Mouse (Mus musculus): ENCODE data around the gene Snx13.

The Snx13 gene

DNA sequence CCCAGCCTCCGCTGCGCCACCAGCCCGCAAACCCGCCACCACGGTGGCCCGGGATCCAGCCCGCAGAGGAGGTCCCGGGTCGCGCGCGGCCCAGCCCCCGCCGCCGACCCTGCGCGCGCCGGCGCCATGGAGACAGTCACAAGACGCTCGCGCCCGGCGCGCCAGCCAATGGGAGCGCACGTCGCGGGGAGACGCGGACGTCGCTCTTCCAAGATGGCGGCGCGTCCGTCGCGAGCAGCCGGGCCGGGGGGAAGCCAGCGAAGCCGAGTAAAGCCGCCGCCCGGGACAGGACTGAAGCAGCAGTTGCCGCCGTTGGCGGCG is at the start of gene Snx13:
Gene Snx13, plus strand, starts transcription at position 188 of the 321 bp plus-strand sequence.
- in situ Hi-C loops (cut with MboI, MseI), result no loop called here

DNA sequence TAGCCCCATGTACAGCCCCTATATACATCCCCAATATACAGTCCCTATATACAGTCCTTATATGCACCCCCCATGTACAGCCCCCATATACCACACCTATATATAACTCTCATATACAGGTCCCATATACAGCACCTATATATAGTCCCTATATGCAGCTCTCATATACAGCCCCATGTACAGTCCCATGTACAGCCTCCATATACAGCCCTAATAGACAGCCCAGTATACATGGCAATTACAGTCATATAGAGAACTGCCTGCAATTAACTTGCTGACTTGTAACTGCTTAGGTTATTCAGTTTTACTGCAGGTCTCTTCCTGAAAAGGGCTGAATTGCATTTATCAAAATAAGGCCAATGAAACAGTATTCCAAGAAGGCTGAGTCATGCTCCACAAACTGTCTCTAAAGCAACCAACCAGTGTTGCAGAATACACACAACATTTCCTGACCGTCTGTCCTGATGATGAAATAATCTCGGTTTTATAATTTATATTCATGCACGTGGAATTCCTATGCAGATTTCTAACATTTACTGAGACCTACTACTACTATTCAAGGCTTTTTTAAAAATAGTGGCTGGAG is 49.3 kb upstream of the Snx13 start:
- in situ Hi-C loops (cut with MboI, MseI), result loop anchor here in 1 of 2 experiments (25.0 kb wide), 1 partner anchor 490 kb away; no protein-coding TSS in a partner anchor

DNA sequence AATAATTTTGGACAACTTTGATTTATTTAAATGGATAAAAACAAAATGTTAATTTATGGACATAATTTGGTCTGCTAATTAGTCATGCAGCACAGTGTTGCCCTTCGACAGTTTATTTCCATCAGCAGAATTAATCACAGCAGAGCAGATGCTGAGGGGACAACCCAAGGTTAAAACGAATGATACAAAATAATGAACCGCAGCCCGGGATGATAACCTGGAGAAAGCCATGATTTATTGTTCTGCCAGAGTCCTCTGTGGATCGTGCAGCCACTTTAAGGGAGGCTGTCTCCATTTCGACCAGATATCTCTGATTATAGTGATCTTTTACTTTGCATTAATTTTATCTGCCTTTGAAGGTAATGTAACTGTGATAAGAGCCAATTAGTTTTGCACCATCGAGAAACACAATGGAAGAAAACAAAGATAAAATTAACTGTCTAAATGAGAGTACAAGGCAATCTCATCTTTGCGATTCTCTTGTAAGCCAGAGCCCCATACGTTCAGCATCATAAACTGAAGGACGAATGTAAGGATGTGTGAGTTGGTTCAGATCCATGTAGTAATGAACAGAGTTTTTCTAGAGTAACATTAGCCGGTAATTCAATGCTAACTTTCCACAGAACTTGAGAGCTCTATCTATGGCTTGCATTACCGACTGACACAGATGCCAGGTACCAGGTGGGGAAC is 48.1 kb upstream of the Snx13 start:
- in situ Hi-C loops (cut with MboI, MseI), result loop anchor here in 1 of 2 experiments (25.0 kb wide), 1 partner anchor 488 kb away; no protein-coding TSS in a partner anchor

DNA sequence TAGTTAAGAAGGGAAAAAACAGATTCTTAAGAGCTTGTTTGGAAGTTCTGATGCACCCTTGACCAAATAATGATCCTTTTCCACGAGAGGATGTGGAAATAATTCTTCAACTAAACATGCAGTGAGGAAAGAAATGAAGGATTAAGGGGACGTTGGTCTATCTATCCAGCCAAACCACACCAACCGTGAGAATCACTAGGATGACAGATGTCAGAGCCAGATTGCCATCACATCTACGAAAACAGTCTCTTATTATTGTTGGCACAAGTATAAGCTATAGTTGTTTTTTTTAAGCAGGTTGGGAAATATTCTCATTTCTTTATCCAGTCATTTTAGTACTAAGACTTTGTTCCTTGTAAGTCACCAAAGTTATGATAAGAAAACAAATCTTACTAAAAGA is 46.7 kb upstream of the Snx13 start:
- in situ Hi-C loops (cut with MboI, MseI), result no loop called here

DNA sequence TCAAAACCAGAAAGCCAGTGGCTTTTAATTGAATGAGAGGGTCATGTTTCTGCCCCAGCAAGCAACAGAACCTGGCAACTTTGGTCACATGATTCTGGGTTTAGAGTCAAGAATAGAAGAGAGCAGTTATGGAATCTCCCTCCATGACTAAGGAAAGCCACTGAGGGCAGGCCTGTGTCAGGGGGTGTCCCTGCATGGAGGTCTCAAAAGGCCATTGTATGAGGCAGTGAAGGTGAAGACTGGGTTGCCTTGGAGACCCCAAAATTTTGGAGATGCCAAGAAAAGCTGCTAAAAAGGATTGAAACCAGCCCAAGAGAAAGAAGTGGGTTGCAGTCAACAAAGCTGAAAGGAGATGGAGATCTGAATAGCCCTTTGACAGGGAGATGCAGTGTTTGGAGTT is 41.2 kb upstream of the Snx13 start:
- in situ Hi-C loops (cut with MboI, MseI), result no loop called here

DNA sequence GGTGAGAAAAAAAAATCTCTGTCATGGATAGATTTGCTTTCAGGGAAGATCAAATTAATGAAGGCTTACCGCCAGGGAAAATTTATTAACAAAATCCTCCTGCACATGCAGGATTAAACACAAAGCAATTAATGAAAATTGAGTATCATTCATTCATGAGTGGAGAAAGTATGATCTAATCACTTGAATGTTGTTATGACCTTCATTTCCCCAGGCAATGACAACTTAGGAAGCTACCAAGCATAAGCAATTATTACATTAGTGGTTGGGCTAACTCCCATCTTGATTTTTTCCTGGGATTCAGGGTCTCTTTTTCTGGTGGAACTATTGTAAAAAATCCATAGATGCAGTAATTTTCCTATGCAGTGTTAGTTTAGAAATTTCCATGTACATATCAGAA is 39.1 kb upstream of the Snx13 start:
- in situ Hi-C loops (cut with MboI, MseI), result no loop called here

DNA sequence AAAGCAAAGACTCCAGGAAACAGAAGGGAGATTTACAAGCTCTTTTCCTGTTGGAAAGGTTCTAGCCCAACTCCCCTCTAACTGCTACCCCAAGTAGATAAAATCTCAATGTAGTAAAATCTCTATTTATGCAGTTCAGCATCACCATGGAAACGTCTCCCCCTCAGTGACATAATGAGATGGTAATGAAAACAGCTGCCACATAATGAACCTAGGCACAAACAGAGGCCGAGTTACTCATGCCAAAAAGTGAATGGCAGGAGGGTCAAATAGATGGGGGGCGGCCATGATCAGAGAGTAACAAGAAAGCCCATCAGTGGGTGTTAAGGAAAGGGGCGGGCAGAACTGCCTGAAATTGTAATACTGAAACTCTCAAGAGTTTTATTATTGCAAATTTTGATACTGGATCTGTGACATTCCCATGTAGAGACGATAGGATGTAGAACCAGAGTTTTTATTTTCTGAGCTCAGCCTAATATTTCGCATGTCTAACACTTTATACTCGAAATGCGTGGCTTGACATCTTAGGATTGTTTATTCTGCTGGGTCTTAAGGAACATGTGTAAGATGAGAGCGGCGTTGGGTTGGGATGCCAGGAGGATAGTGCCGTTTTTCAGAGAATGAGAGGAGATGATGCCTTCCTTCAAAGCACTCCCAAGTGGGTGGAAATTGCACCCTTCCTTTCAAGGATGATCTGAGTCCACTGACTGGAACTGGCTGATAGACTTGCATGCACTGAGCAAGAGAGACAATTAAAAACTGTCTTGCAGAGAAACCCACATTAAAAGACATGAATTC is 38.4 kb upstream of the Snx13 start:
- in situ Hi-C loops (cut with MboI, MseI), result no loop called here

DNA sequence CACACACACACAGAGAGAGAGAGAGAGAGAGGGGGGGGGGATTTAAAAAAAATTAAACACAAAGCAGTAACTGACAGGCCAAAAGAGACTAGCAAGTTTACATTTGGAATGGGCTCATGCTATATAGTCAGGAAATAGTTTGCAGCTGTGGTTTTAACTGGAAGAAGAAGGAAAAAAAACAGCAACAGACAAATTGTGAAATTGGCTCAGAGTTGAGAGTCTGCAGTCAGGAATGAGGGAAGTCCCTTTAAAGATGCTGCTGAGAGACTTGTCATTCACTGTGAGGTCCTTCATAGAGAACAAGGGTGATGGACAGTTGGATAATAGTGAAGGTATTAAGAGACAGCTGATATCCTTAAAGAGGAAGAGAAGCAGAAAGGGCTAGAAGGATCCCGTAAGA is 35.5 kb upstream of the Snx13 start:
- in situ Hi-C loops (cut with MboI, MseI), result loop anchor here in 1 of 2 experiments (5.0 to 10.0 kb wide), 2 partner anchors 967 to 1031 kb away; partner anchors contain the start of gene Tspan13

DNA sequence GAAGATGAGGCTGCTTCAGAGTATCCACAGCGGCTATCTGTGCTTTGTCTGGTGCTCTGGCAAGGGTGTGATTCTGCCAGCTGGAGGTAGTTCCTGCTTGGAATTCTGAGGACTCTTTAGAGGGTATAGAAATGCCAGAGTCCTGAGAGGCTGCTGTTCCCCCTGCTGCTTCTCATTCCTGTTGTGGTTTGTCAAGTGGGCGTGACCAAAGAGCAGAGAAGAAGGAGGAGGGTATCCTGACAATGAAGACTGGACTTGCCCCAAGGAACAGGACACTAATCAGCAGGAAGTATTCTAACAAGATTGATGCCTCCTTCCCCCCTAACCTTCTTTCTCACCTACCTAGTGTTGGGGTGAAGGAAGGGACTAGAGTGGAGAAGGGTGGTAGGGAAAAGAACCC is 33.0 kb upstream of the Snx13 start:
- in situ Hi-C loops (cut with MboI, MseI), result loop anchor here in 1 of 2 experiments (5.0 to 10.0 kb wide), 2 partner anchors 969 to 1028 kb away; partner anchors contain the start of gene Tspan13

DNA sequence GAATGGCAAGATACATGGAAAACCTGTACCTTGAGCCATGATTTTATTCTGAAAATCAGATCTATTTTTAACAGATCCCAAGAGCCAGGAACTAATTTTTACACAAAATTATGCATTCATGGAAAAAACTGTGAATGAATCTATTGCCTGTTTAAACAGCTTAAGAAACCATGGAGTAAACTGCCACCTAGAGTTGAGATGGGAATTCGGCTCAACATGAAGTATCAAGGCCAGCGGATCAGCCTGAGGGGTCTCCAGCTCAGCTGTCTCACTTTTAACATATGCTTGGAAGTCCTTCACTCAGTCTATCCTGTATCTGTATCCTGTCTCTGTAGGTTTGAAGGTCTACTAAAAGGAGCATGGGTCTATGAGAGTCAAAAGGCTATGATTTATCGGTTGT is 30.9 kb upstream of the Snx13 start:
- in situ Hi-C loops (cut with MboI, MseI), result loop anchor here in 1 of 2 experiments (10.0 kb wide), 1 partner anchor 971 kb away; no protein-coding TSS in a partner anchor

DNA sequence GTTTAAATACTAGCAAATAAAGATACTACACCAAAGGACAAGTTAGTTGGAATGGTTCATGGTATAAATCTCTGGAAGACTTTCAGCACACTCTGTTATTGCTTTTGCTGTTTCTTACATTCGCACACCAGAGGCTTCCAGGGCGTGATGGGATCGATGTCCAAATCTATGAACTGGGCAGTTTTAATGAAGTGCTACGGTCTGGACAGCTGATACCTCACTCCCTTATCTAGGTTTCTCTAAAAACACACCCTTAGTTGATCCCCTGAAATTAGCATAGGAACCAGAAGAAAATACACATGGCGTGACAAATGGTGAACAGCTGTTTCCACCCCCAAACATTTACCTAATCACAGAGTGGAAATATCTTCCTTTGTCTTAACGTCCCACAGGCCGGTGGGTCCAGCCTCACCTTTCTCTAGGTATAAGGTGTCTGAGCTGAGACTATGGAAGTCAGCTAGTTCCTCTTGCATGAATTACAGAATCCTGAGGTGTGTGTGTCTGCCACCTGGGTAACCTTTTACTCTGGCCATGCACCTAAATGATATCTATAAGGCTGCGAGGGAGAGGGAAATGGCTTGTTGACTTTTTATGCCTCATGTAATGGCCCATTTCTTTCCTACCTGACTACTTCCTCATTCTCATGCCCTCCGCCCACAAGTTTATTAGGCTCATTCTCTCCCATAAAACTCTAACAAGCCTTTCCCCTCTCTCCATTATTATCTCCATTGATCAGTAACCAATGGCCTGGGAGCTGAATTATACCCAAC is 30.3 kb upstream of the Snx13 start:
- in situ Hi-C loops (cut with MboI, MseI), result loop anchor here in 1 of 2 experiments (10.0 kb wide), 1 partner anchor 972 kb away; no protein-coding TSS in a partner anchor

DNA sequence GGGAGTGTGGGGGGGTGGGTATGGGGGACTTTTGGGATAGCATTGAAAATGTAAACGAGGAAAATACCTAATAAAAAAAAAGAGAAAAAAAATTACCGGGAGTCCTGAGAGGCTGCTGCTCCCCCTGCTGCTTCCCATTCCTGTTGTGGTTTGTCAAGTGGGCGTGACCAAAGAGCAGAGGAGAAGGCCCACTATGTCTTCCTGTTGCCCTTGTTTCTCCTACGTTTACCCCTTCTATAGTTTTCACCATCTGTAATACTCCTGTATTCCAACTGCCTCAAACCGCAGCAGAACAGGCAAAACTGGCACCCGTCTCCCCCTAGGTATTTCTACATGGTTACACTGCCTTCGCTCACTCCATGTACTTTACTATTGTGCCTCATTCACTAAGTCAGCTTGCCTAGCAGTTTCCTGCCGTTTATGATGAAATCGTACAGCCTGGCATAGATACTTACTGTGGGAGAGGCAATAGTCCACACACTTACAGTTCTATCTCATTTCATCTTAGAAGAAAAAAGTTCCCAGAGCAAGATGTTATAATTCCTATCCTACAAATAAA is 28.2 kb upstream of the Snx13 start:
- in situ Hi-C loops (cut with MboI, MseI), result loop anchor here in 1 of 2 experiments (10.0 kb wide), 1 partner anchor 974 kb away; no protein-coding TSS in a partner anchor

DNA sequence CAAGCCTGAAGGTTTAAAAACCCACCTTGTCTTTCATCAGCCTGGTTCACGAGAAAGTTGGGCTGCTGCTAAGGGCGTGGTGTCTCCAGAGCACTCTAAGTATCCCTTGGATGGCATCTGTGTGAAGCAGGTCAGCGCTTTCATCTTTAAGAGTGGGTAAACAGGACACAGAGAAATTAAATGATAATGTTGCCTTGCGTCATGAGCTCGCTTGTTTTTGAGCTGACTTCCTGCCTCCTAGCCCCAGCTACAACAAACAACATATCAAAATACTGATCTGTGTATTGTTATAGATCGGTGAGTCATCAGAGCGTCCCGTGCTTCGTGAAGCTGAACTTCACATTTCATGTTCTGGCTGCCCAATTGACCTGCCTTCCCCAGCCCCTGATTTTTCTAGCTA is 25.7 kb upstream of the Snx13 start:
- in situ Hi-C loops (cut with MboI, MseI), result no loop called here

DNA sequence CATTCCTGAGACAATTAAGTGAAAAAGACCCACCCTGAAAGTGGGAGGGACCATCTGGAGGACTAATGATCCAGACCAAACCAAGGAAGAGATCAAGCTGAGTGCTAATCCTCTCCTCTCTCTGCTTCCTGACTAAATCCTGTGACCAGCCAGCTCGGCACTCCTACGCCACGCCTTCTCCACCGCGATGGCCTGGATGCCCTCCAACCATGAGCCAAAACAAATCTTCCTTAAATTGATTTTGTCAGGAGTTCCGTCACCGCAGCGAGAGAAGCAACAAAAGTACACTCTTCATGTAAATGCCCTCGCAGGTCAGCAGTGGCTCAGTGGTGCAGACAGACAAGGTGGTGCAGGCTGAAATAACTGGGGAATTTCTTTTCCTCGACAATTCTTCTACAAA is 24.9 kb upstream of the Snx13 start:
- in situ Hi-C loops (cut with MboI, MseI), result no loop called here

DNA sequence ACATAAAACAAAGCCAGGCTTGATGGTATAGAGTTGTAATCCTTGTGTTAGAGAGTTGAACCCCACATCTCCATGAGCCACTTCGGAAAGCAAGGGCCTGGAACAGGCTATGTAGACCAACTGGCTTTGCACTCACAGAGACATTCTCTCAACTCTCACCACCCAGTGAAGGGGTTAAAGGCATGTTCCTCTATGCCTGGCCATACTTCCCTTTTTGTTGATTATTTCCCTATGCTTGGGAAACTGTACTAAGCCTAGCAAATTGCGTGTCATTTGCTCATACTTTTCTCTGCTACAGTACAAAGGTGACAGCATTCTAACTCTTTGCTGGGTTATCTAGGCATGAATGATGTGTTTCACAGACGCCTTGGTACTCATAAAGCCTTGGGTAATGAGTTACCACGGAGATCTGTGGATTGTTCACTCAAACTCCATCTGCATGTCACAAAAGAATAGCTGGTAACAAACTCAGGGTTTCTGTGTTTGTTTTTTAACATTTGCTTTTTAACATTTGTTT is 21.0 kb upstream of the Snx13 start:
- in situ Hi-C loops (cut with MboI, MseI), result no loop called here

DNA sequence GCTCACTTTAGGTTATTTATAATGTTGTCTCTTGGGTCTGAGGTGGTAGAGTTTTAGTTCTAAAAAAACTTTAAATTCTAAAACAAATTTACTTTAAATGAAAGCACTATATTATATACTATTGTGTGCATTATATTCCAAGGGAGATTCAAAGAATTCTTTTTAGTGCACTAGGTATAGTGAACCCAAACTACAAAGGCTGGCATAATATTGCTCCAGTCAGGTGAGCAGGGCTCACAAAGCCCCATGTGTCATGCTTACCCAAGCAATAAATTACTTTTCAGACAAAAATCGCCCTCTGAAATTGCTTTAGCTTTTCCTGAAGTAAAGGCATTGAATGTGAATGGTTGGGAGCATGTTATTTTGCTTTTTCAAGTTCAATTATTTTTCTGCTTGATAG is 19.5 kb upstream of the Snx13 start:
- in situ Hi-C loops (cut with MboI, MseI), result no loop called here

DNA sequence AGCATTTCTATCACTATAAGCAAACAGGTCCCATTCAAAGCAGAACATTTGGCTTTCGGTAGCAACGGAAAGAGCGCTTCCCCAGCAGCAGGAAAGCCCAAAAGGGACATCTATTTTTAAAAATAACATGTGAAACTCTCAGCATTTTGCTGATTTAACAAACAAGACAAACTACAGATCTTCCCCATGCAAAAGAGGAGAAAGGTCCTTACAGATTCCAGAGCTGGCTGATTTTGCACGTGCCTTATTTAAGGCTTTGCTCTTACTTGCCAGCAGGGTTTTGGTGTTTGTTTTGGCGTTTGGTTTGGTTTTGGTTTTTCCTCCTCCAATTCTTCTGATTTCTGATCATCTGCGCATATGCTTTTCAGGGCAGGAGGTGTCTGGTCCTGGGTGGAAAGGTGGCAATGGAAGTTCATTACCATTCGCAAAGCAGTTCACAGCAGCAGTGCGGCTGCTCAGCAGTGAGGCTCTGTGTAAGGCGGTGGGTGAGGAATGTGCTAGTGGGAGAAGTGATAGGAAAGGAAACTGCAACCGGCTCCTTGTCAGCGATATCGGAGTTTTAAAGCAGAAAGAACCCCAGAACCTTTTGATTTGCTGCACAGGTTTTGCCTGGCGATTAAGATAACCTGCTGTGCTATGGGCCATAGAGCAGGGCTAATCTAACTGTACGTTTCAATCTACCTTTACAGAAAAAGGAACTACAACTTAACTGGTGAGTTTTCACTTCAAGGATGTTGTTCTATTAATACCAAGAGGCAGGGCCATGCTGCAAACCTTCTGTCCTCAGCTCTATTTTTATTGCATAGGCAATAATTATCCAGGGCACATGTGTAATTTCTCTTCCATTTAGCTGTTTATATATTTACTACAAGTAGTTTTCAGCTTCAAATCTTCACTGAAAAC is 8.1 kb upstream of the Snx13 start:
- in situ Hi-C loops (cut with MboI, MseI), result no loop called here

DNA sequence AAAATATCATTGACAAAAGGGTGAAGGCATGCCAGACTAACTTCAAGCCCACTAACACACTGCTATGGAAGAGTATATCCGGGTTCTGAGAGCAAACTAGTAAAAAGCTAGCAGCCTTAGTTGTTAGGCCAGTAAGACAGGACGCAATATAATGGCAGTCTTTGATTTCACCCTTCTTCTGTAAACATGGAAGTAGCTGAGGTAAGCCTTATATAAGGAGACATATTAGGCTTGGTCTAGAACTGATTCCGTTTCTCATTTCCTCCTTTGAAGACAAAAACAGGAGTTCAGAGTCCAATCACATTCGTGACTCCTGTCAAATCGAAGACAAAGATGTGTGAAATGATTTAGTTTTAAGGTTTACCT is 7.4 kb upstream of the Snx13 start:
- in situ Hi-C loops (cut with MboI, MseI), result no loop called here

DNA sequence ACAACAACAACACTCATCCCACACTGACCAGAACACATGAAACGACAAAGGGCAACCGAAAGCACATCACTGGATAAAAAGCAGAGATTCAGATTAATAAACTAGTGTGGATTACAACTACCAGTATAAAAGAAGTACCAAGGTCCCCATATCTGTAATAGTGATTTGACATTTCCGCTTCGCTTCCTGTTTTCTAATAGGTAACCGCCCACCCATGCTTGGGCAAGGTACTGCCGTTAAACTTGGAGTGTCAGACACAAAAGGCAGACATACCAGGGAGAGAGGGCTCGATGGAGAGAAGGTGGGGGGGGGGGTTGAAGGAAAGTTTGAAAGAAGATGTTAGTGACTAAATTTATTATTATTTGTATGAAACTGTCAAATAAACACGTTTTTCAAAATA is 5.0 kb upstream of the Snx13 start:
- in situ Hi-C loops (cut with MboI, MseI), result no loop called here
